Mouse (Mus musculus) CH12.LX (cell line): ENCODE measurements at regions not wholly inside any gene's neighbourhood (a gene's known extent, or its start where the extent isn't known, plus 50 kb on each side); places are given as distances from the start of the nearest gene placed in this dataset.

Source experiments
- CTCF ChIP-seq, 2 experiments: IDR thresholded peaks in 1 of 2; conservative IDR thresholded peaks in 1 of 2; 2 replicates each; pipeline ENCODE4 v1.5.1; 2011 to 2012; ENCODE audit warnings: low read depth in 2 of 2, low read length in 2 of 2, improper control_type of control experiment in 1 of 2, inconsistent platforms in 1 of 2, mild to moderate bottlenecking in 1 of 2, moderate library complexity in 1 of 2
- JUND ChIP-seq: conservative IDR thresholded peaks from 2 replicates; pipeline ENCODE4 v1.6.1; 2011; ENCODE audit warnings: low read depth, low read length, improper control_type of control experiment
- POLR2A ChIP-seq: IDR thresholded peaks from 2 replicates; pipeline ENCODE4 v1.6.1; 2011; ENCODE audit warnings: low read depth, mild to moderate bottlenecking, improper control_type of control experiment, low read length
- SMC3 ChIP-seq: IDR thresholded peaks from 2 replicates; pipeline ENCODE4 v1.6.1; 2011; ENCODE audit warnings: low read depth, low read length, improper control_type of control experiment
- ZNF384 ChIP-seq: IDR thresholded peaks from 2 replicates; pipeline ENCODE4 v1.6.1; 2012; ENCODE audit warnings: low read depth, low read length, improper control_type of control experiment, inconsistent platforms

DNA sequence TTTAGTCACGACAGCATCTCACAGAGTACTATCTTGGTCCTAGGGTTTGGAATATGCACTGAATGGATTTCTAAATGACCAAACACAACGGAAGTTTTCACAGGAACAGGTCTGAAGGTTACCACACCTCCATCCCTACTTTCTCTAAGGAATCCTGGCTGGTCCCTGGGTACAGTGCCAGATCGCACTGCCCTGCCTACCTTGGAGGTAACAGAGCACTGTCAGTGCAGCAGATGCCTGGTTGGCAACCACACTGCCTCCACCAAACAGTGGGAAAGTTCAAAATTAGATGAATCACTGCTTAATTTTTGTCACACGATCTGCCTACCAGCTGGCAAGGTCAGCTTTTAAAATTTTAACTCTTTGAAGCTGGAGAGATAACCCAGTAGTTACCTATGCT, 111.6 kb downstream of the Kcnj2 start:
- TF ChIP-seq CTCF (conservative IDR thresholded peaks at IDR 0.05 in 1 of 2, IDR thresholded peaks at IDR 0.05 in 1 of 2; ENCODE audit: low read depth in 2 of 2, low read length in 2 of 2) (no peak), POLR2A (no peak), ZNF384 (no peak), SMC3 (no peak), JUND (no peak)
